Mouse (Mus musculus): ENCODE data around the gene Olfr222.
"Not testable (repeated sequence)": the region's sequence is repeated elsewhere in the genome, so short reads cannot be mapped to it uniquely, and the experiment has no call there.

Gene Olfr222

GRCm38 (mm10) chr11:59576135-59576534, at the start of gene Olfr222:
Gene Olfr222 (minus strand): TSS chr11:59576235.
- DNase-seq (ENCODE audit: low spot score) = not testable (repeated sequence)

DNA sequence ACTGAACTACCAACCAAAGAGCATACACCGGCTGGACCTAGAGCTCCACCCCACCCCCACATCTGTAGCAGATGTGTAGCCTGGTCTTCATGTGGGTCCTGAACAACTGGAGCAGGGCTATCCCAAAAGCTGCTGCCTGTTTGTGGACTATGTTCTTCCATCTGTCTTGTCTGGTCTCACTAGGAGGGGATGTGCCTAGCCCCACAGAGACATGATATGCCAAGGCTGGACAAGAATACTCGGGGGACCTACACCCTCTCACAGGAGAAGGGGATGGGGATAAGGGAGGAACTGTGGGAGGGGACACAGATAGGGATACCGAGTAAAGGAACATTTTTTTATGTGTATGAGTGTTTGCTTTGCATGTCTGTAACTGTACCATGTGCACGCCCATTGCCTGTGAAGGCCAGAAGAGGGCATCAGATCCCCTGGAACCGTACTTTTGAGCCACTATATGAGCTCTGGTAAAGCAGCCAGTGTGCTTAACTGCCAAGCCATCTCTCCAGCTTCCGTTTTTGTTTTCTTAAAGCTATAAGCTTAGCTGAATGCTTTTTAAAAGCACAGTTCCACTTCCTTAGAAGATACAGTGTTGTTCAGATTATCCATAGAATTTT, 48.1 kb upstream of the Olfr222 start:
- DNase-seq (ENCODE audit: low spot score) = peak; percentile 80

DNA sequence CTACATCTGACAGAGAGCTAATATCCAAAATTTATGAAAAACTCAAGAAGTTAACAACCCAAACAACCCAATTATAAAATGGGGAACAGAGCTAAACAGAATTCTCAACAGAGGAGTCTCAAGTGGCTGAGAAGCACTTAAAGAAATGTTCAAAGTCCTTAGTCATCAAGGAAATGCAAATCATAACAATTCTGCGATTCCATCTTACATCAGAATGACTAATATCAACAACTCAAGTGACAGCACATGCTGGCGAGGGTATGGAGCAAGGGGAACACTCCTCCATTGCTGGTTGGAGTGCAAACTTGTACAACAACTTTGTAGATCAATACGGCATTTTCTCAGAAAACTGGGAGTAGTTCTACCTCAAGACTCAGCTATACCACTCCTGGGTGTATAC, 46.2 kb upstream of the Olfr222 start:
- DNase-seq (ENCODE audit: low spot score) = no peak

DNA sequence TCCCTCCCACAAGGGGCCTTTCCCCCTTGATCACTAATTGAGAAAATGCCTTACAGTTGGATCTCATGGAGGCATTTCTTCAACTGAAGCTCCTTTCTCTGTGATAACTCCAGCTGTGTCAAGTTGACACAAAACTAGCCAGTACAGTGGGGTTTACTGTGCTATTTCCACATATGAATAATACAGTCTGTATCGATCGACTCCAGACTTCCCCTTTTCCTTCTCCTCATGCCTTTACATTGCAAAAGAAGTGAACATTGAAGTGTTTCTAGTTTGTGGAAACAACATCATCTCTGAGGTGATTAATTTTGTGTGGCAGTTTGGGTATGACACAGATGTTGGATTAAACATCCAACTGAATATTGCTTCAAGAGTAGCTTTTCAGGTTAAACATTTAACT, 41.0 kb upstream of the Olfr222 start:
- not testable (repeated sequence) for DNase-seq (ENCODE audit: low spot score)

DNA sequence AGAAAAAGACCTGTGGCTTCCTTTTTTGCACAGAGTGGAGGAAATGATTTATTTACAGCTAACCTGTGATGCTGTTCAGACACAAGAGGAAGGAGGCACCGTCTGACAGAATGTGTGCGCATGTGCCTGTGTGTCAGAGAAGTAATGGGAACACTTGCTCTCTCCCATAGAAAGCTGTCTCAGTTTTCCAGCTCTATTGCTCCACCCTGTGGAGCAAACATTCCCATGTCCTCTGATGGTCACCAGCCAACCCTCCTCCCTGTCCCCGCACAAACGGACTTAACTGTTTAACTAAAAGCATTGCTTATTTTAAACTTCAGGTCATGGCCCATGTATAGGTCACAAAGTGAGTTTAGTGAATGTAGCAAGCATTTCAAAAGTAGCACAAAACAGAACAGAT, 38.1 kb upstream of the Olfr222 start:
- peak; percentile 83 for DNase-seq (ENCODE audit: low spot score)

- DNase-seq (ENCODE audit: low spot score) = peak; percentile 53
Observed at GRCm38 (mm10) chr11:59611646-59612045, 35.6 kb upstream of the Olfr222 start.

DNA sequence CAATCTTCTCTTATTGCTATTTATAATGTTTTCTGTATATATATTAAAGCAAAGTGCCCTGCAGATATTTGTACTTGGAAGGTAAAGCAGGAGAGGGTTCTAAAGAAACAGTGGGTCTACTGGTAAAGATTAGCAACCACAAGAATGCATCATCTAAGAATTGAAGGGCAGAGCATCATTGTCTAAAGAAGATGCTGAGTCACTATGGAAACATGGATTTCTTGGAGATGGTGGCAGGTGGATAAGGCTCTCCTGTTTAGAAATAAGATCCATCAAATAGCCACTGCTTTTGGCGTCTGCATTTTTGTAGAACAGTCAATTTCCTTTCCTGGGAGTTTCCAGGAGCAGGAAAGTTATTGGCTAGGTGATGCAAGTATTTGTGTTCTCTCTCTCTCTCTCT, 26.3 kb upstream of the Olfr222 start:
- no peak for DNase-seq (ENCODE audit: low spot score)

DNA sequence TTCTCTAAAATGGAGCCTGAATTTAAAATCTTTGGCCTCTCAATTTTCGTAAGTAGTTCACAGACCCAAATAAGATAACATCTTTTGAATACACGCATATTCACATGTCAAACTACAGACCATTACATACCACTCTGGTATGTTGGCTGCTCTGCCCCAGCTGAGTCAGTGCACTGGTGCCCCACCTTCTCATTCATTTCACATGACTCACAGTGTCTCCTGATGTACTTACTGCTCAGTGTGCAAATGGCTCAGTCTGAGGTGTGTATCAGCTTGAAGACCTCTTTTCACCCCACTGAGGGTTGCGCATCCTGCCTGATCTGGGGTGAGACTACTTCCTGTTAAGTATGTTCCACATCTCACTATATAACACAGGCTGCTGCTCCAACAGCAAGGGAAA, 24.8 kb upstream of the Olfr222 start:
- DNase-seq (ENCODE audit: low spot score) = no peak

DNA sequence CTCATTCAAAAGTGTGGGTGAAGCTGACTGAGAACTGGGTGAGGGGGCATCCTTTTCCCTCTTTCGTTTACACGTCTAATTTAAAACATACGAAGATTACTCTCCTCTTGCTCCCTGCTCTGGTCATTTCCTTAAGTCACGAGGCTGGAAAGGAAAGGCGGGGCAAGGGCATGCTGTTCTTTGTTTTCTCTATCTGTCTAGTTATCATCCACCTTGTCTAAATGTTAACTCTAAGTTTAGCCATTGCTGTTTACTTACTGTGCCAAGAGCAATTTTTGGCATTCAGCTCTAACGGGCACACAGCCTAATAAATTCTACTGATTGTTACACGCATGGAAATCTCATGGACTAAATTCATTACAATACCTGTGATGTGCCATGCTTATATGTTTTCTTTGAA, 23.2 kb upstream of the Olfr222 start:
- DNase-seq (ENCODE audit: low spot score) = no peak

DNA sequence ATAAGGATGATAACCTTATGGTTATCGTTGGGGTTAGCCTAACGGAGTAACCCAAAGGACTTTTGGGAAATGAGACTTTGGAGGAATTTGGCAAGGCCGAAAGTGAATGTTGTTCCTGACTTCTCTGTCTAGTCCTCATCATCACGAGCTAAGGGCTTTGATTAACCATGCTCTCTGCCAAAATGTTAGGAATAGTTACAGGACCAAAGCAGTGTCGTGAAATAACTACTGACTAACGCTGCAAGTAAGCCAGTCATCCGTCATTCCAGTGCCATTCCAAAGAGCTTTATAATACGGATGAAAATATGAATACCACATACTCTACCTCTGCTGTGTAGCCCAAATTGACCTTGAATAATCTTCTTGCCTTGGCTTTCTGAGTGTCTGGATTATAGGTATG, 20.9 kb upstream of the Olfr222 start:
- DNase-seq (ENCODE audit: low spot score) = no peak

DNA sequence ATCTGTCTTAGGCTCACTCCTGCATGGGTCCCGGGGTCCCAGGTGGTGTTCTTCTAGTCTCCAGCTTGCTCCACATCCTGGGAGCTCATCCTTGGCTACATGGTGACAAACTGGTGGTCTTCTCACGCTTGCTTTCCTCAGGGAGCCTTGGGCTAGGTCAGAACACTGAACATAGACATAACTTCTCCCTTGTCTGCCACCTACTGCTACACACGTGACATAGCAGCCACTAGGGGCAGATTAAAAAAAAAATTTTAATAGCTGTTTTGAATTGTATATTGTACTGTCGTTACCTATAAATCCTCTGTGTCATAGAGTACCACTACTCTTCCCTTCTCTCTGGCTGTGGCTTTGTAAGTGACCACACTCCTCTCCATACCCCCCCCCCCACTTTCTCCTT, 20.1 kb upstream of the Olfr222 start:
- no peak for DNase-seq (ENCODE audit: low spot score)

DNA sequence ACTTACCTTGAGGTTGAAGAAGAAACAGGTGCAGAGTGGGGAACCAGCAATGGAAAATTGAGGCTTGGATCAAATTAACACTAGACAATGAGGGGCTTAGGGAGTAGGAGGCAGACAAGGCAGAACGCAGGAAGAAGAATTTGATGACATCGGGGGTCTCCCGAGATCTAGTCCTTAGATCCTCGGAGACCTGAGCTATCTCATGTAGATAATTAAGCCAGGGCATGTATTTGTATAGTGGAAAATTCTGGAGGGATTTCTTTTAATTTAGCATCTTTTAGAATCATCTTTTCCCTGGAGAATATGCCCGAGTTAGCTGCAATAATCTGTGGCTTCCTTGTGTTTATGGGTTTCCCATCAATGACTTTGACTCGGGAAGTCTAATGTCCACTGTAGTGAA, 17.2 kb upstream of the Olfr222 start, which contains the start of gene Olfr223:
Olfr223 (minus strand) TSS at position 101 of the 400 bp plus-strand sequence.
- DNase-seq (ENCODE audit: low spot score) = no peak

DNA sequence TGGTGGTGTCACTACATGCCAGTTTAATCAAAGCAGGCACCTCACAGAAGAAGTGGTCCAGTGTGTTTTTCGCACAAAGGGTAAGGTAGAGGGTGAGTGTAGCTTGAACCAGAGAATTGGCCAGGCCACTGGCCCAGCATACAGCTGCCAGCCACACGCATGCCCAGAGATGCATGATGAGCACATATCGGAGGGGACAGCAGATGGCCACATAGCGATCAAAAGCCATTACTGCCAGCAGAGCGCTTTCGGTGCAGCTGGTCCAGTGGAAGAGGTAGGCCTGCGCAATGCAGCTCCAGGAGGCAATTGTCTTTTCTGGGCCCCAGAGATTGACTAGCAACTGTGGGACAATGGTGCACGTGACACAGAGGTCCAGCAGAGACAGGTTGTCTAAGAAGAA, 13.5 kb upstream of the Olfr222 start:
- DNase-seq (ENCODE audit: low spot score) = no peak

DNA sequence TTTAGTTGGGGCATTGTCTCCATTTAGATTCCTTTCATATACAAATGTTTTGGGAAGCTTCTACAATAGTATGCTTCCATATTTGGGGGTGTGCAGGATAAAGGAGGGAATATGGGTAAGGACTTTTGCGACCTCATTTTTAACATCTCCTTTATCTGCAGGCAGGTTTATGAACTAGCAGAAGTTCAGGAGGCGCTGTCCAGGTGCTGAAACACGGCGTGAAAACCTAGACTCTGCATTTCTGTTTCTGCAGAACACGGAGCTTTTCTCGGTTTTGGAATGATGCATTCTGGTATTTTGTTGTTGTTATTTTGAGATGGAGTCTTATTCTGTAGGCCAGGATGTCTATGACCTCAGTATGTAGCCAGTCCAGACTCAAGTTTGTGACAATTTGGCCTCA, 8.5 kb upstream of the Olfr222 start:
- peak; percentile 52 for DNase-seq (ENCODE audit: low spot score)

DNA sequence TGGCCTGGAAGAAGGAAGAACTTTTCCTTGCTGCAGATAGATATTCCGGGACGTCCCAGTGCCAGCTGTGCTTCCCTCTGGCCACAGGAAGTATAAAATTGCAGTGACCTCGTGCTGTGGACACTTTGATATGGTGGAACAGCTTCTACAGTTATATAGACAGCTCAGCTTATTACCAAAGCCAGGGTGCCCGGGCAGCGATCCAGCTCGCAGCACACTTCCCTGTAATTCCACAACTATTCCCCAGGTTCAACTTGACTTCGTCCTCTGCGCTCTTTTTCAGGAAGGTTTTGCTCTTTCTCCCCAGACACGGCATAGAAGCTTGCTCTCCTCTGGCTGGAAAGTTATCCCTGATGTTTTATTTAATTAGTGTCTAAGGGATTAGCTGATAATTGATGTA, 309 bp downstream of the Olfr222 start:
- no peak for DNase-seq (ENCODE audit: low spot score)

GRCm38 (mm10) chr11:59569306-59569705, 6.7 kb downstream of the Olfr222 start:
- peak; percentile 50 for DNase-seq (ENCODE audit: low spot score)

- no peak for DNase-seq (ENCODE audit: low spot score)
Observed at GRCm38 (mm10) chr11:59562837-59563236, 13.2 kb downstream of the Olfr222 start.

GRCm38 (mm10) chr11:59562336-59562735, 13.7 kb downstream of the Olfr222 start:
- DNase-seq (ENCODE audit: low spot score) = no peak

DNA sequence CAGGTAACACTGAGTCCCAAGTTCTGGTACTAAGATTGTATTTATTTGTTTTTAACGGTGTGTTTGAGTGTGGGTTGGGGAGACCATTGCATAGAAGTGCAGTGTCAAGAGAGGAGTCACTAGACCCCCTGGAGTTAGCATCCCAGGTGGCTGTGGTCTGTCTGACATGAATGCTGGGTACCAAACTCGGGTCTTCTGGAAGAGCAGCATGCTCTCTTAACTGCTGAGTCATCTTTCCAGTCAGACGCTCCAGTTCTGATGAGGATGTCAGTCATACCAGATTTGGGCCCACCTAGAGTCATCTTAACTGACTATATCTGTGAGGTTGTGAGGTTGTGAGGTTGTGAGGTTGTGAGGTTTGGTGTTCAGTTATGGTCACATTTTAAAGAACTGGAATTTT, 15.1 kb downstream of the Olfr222 start:
- no peak for DNase-seq (ENCODE audit: low spot score)

DNA sequence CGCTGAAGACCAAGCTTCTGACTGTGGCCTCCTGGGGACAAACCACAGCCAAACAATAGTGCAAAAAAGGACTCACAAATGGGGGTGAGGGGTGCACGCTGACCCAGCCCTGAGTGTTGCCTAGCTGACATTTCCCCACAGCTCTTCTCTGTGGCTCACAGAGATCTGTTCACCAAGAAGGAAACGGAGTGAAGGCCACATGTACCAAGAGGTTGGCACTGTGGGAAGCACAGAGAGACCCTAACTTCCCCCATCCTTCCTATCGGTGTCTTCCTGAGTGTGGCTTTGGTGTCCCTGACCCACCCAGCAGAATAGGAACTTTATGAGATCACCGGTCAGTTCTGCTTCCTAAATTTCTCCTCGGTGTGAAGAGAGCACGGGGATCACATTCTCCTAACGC, 21.5 kb downstream of the Olfr222 start:
- no peak for DNase-seq (ENCODE audit: low spot score)

DNA sequence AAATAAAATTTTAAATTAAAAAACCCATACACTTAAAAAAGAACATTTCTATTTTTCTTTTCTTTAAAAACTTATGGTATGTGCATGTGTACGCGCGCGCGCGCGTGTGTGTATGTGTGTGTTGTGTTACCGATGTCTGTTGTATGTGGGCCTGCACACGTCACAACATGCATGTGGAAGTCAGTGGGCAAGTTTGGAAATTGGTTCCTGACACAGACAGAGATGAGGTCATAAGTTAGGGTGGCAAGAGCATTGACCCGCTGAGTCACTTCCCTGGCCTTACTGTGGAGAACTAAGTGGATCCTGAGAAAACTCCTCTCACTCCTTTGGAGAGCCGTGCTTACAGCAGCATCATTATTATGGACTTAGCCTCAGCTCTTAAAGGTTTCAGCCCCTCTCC, 21.9 kb downstream of the Olfr222 start:
- no peak for DNase-seq (ENCODE audit: low spot score)

GRCm38 (mm10) chr11:59544005-59544404, 32.0 kb downstream of the Olfr222 start:
- no peak for DNase-seq (ENCODE audit: low spot score)

GRCm38 (mm10) chr11:59543376-59543775, 32.7 kb downstream of the Olfr222 start:
- DNase-seq (ENCODE audit: low spot score) = no peak

DNA sequence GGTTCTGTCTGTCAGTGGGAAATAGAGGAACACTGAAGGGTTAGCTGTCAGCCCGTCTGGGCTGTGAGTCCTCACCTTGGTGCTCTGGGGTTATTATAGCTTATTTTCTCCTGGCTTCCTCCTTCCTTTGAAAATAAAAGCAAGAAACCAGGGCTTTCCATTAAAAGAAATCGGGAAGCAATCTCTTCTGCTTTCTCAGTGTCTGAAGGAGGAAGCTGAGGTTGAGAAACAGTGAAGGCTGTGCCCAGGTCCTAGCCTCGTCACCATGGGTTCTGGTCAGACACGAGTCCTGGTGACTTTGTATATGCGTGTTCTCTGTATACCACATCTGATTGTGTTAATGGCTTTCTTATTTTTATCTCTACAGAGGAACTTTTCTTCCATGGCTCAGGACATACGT, 33.6 kb downstream of the Olfr222 start:
- no peak for DNase-seq (ENCODE audit: low spot score)

DNA sequence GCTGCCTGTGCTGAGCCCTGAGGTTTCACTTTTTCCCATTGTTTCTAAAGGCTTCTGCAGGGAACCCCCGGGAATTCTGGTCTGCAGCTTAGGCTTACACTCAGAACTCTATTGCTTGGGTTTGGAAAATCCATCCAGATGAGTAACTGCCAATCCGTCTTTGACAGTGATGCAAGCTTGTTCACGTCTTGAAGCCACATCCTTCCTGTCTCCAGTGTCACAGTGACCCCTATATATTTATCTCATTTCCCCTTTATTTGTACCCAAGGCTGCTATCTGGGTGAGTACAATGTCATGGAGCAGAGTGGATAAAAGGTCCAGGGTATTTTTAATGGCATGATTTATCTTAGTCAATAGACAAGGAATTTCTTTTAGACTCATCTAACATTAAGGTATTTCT, 34.7 kb downstream of the Olfr222 start, which contains the start of gene Nlrp3:
Nlrp3 (plus strand) TSS at position 245 of the 400 bp plus-strand sequence.
- DNase-seq (ENCODE audit: low spot score) = no peak

Measured in adipocyte (in vitro differentiated cells).